ENCODE assay signal across 39 mouse cellular contexts in the genomic region with DNA sequence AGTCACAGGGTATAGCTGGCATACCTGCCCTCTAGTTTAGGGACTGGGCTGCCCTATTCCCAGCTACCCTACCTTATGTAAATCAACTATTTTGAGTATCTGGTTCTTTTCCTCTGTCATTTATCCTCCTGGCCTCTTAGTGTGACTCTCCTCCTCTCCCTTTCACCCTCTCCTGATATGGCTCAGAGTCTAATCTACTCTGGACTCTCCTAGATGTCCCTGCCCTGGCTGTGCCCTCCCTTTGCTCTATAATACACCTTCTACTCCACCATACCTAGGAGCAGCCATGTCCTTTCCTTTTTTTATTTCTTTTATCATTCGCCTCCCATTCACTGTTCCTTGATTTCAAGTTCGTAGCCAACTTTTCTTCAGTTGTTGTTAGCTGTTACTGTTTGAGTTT. TPM values are rescaled to one million over a fixed set of nuclear protein-coding genes. Genes with fewer than 3 reads are reported as not detected.
"Had no signal": no experiment of that assay in that cellular context is flagged by ENCODE, and none has a peak within 500 bp of the region (broad histone marks: within the 10 kb centered on the region; RNA-seq: fewer than 3 reads in every experiment).

No protein-coding gene starts in this region.

- H3K4me3 ChIP-seq: embryonic facial prominence, embryonic 10.5 days; embryonic facial prominence, embryonic 12.5 days; embryonic facial prominence, embryonic 13.5 days; embryonic facial prominence, embryonic 15.5 days; erythroblast, embryonic 14.5 days; forebrain, embryonic 10.5 days; forebrain, embryonic 12.5 days; forebrain, embryonic 13.5 days; forebrain, embryonic 15.5 days; gastrocnemius, adult 2 months; heart, adult 2 months had no signal

- H3K4me1 ChIP-seq: embryonic facial prominence, embryonic 10.5 days; embryonic facial prominence, embryonic 12.5 days; embryonic facial prominence, embryonic 13.5 days; embryonic facial prominence, embryonic 15.5 days; forebrain, embryonic 10.5 days; forebrain, embryonic 12.5 days; forebrain, embryonic 13.5 days; forebrain, embryonic 15.5 days had no signal

- H3K36me3 ChIP-seq: embryonic facial prominence, embryonic 10.5 days; embryonic facial prominence, embryonic 12.5 days; embryonic facial prominence, embryonic 13.5 days; embryonic facial prominence, embryonic 15.5 days; forebrain, embryonic 10.5 days; forebrain, embryonic 12.5 days; forebrain, embryonic 15.5 days had no signal

- DNase-seq: cerebellum, adult 2 months; cerebellum, adult 8-10 months; cerebellum, adult 9-10 months; cerebellum, adult 9-11 months; cerebellum, postnatal 10 days; cerebellum, postnatal 14 days; cerebellum, postnatal 25 days; cerebellum, postnatal 36 days; embryo, embryonic 11 days; forebrain, postnatal 0 days; gastrocnemius, adult 2 months; gastrocnemius, postnatal 10 days; gastrocnemius, postnatal 14 days; gastrocnemius, postnatal 25 days; gastrocnemius, postnatal 36 days; heart, adult 11 months; heart, adult 18-20 months; heart, adult 2 months had no signal

- H3K9ac ChIP-seq: embryonic facial prominence, embryonic 12.5 days; embryonic facial prominence, embryonic 13.5 days; embryonic facial prominence, embryonic 15.5 days; forebrain, embryonic 12.5 days; forebrain, embryonic 13.5 days; forebrain, embryonic 15.5 days; forebrain, postnatal 0 days had no signal

- ATAC-seq: forebrain, embryonic 13.5 days; forebrain, embryonic 14.5 days; forebrain, embryonic 15.5 days; forebrain, embryonic 16.5 days; forebrain, postnatal 0 days had no signal

- H3K27ac ChIP-seq: embryonic facial prominence, embryonic 10.5 days; embryonic facial prominence, embryonic 12.5 days; embryonic facial prominence, embryonic 13.5 days; embryonic facial prominence, embryonic 15.5 days; forebrain, embryonic 10.5 days; forebrain, embryonic 12.5 days; forebrain, embryonic 13.5 days; forebrain, embryonic 15.5 days; gastrocnemius, adult 2 months; heart, adult 2 months had no signal

- H3K9me3 ChIP-seq: embryonic facial prominence, embryonic 10.5 days; embryonic facial prominence, embryonic 12.5 days; embryonic facial prominence, embryonic 13.5 days; embryonic facial prominence, embryonic 15.5 days; forebrain, embryonic 10.5 days; forebrain, embryonic 12.5 days; forebrain, embryonic 13.5 days; forebrain, embryonic 15.5 days had no signal

- H3K4me2 ChIP-seq: embryonic facial prominence, embryonic 12.5 days; embryonic facial prominence, embryonic 13.5 days; embryonic facial prominence, embryonic 15.5 days; forebrain, embryonic 12.5 days; forebrain, embryonic 13.5 days; forebrain, embryonic 15.5 days had no signal

- H3K27me3 ChIP-seq: embryonic facial prominence, embryonic 12.5 days; embryonic facial prominence, embryonic 13.5 days; embryonic facial prominence, embryonic 15.5 days; forebrain, embryonic 12.5 days; forebrain, embryonic 13.5 days; forebrain, embryonic 15.5 days had no signal

RNA-seq across cellular contexts. Expression of a gene that starts 19.0 kb away (rescaled TPM):
- total RNA-seq: gastrocnemius, adult 18-20 months; gastrocnemius, adult 2 months; gastrocnemius, adult 8-10 months; gastrocnemius, postnatal 10 days; gastrocnemius, postnatal 14 days; gastrocnemius, postnatal 25 days; gastrocnemius, postnatal 36 days; gastrocnemius, postnatal 4 days; granulocyte monocyte progenitor cell, adult 5-6 weeks; heart, adult 18-20 months; heart, adult 2 months; heart, adult 8-10 months had no signal
- polyA plus RNA-seq: embryonic facial prominence, embryonic 10.5 days; embryonic facial prominence, embryonic 11.5 days; embryonic facial prominence, embryonic 12.5 days; embryonic facial prominence, embryonic 13.5 days; embryonic facial prominence, embryonic 14.5 days; embryonic facial prominence, embryonic 15.5 days; erythroblast, embryonic 14.5 days; forebrain, embryonic 10.5 days; forebrain, embryonic 12.5 days; forebrain, embryonic 13.5 days; forebrain, embryonic 14.5 days; forebrain, embryonic 15.5 days; forebrain, embryonic 16.5 days; gonadal fat pad, adult 2 months; heart, adult 2 months had no signal

RNA-seq across cellular contexts. Expression of a gene that starts 52.5 kb away (rescaled TPM):
- total RNA-seq: forebrain, postnatal 0 days had no signal
- polyA plus RNA-seq: embryonic facial prominence, embryonic 10.5 days; forebrain, embryonic 12.5 days; forebrain, embryonic 13.5 days; forebrain, embryonic 14.5 days; forebrain, embryonic 15.5 days; forebrain, embryonic 16.5 days; forebrain, postnatal 0 days had no signal

RNA-seq across cellular contexts. Expression of a gene that starts 54.4 kb away (rescaled TPM):
- total RNA-seq: common myeloid progenitor, adult 5-6 weeks; gastrocnemius, adult 18-20 months; gastrocnemius, adult 2 months; gastrocnemius, adult 8-10 months; gastrocnemius, postnatal 10 days; gastrocnemius, postnatal 14 days; gastrocnemius, postnatal 25 days; gastrocnemius, postnatal 36 days; gastrocnemius, postnatal 4 days; granulocyte monocyte progenitor cell, adult 5-6 weeks; heart, adult 18-20 months; heart, adult 2 months; heart, adult 8-10 months had no signal
- polyA plus RNA-seq: embryonic facial prominence, embryonic 10.5 days; embryonic facial prominence, embryonic 11.5 days; embryonic facial prominence, embryonic 12.5 days; embryonic facial prominence, embryonic 13.5 days; embryonic facial prominence, embryonic 14.5 days; embryonic facial prominence, embryonic 15.5 days; erythroblast, embryonic 14.5 days; forebrain, embryonic 10.5 days; forebrain, embryonic 11.5 days; forebrain, embryonic 12.5 days; forebrain, embryonic 13.5 days; forebrain, embryonic 14.5 days; forebrain, embryonic 15.5 days; gonadal fat pad, adult 2 months; heart, adult 2 months had no signal
